Mouse (Mus musculus) midbrain, embryonic 11.5 days (tissue): ENCODE measurements around the gene Tcf7. TPM values are rescaled to one million over a fixed set of nuclear protein-coding genes. Genes with fewer than 3 reads are reported as not detected.

Source experiments
- ATAC-seq: fragments of 200-750 bp; cut with Nextera tagmentation; 2 replicates; pipeline ENCODE4 v1.8.0; 2017; ENCODE audit warnings: moderate TSS enrichment, moderate library complexity; ENCODE audit not compliant: low FRiP score
- DNase-seq: peaks from one replicate; pipeline ENCODE4 v3.0.0; 2015; ENCODE audit warnings: low spot score; ENCODE audit errors: missing footprints
- H3K27ac ChIP-seq: fragments of 300-500 bp; sonication (generic); 2 replicates; pipeline ENCODE4 v1.5.1; 2014; ENCODE audit warnings: low read depth, low read length
- H3K27me3 ChIP-seq: fragments of 300-500 bp; sonication (generic); 2 replicates; pipeline ENCODE4 v1.6.1; 2014; ENCODE audit warnings: mild to moderate bottlenecking, low read length, moderate library complexity, mixed read lengths; ENCODE audit not compliant: control insufficient read depth, insufficient read depth
- H3K36me3 ChIP-seq: fragments of 300-500 bp; sonication (generic); 2 replicates; pipeline ENCODE4 v1.6.1; 2014; ENCODE audit warnings: mild to moderate bottlenecking, low read length, moderate library complexity, mixed read lengths; ENCODE audit not compliant: control insufficient read depth, insufficient read depth
- H3K4me1 ChIP-seq: fragments of 300-500 bp; sonication (generic); 2 replicates; pipeline ENCODE4 v1.6.1; 2014; ENCODE audit warnings: low read length; ENCODE audit not compliant: control insufficient read depth, insufficient read depth
- H3K4me2 ChIP-seq: fragments of 300-500 bp; sonication (generic); 2 replicates; pipeline ENCODE4 v1.6.1; 2014; ENCODE audit warnings: mild to moderate bottlenecking, moderate library complexity
- H3K4me3 ChIP-seq: fragments of 300-500 bp; sonication (generic); 2 replicates; pipeline ENCODE4 v1.5.1; 2014; ENCODE audit warnings: low read depth, low read length
- H3K9ac ChIP-seq: fragments of 300-500 bp; sonication (generic); 2 replicates; pipeline ENCODE4 v1.6.1; 2014; ENCODE audit warnings: low read length
- H3K9me3 ChIP-seq: fragments of 300-500 bp; sonication (generic); 2 replicates; pipeline ENCODE4 v1.6.1; 2016; ENCODE audit warnings: low read length; ENCODE audit not compliant: control insufficient read depth
- WGBS: fragments of 180-500 bp; shearing (Covaris S2); extraction: QIAGEN DNeasy Blood & Tissue Kit; methylation state at CpG from one replicate; pipeline ENCODE4 v1.1.7; 2014; 5-methylcytosine and 5-hydroxymethylcytosine counted together
- polyA plus RNA-seq: library from polyadenylated mRNA; unstranded; fragments of >200 nt; fragmentation: Nextera tagmentation; extraction: Ambion mirVana; gene quantifications from 2 replicates; pipeline ENCODE4 v1.2.1, GENCODE M21; 2014

The Tcf7 gene
- polyA plus RNA-seq, 1 experiment from 2014 or later = 10.7 TPM

GRCm38 (mm10) chr11:52273183-52273941, 9.5 kb downstream of the Tcf7 start:
- no peak overlapping the region for H3K4me3 ChIP-seq
- WGBS = 75% methylated on average over 11 of the region's 11 CpGs
- no peaks in the 10 kb centered on the region for H3K9me3 ChIP-seq
- H3K27me3 ChIP-seq = no peaks in the 10 kb centered on the region
- no peak overlapping the region for H3K4me2 ChIP-seq
- ATAC-seq (no peak), DNase-seq (no peak)
- no peak overlapping the region for H3K9ac ChIP-seq
- no peak overlapping the region for H3K27ac ChIP-seq
- H3K36me3 ChIP-seq = no peaks in the 10 kb centered on the region
- no peaks in the 10 kb centered on the region for H3K4me1 ChIP-seq

GRCm38 (mm10) chr11:52272619-52273018, 10.2 kb downstream of the Tcf7 start:
- WGBS = 73% methylated on average over 6 of the region's 6 CpGs
- ATAC-seq (no peak), DNase-seq (no peak)
- H3K36me3 ChIP-seq = no peaks in the 10 kb centered on the region
- H3K9me3 ChIP-seq = no peaks in the 10 kb centered on the region
- H3K9ac ChIP-seq = no peak overlapping the region
- H3K27me3 ChIP-seq = no peaks in the 10 kb centered on the region
- no peak overlapping the region for H3K27ac ChIP-seq
- no peak overlapping the region for H3K4me3 ChIP-seq
- H3K4me2 ChIP-seq = no peak overlapping the region
- no peaks in the 10 kb centered on the region for H3K4me1 ChIP-seq

GRCm38 (mm10) chr11:52271765-52272495, 10.9 kb downstream of the Tcf7 start:
- 81% methylated on average over 8 of the region's 8 CpGs for WGBS
- Histone ChIP-seq H3K4me3 (no peak overlapping the region), H3K4me1 (no peaks in the 10 kb centered on the region), H3K36me3 (no peaks in the 10 kb centered on the region), H3K27me3 (no peaks in the 10 kb centered on the region), H3K9ac (no peak overlapping the region), H3K9me3 (no peaks in the 10 kb centered on the region), H3K4me2 (no peak overlapping the region), H3K27ac (no peak overlapping the region)
- ATAC-seq = no peak
- no peak for DNase-seq

- Histone ChIP-seq H3K9me3 (no peaks in the 10 kb centered on the region), H3K9ac (no peak overlapping the region), H3K27ac (no peak overlapping the region), H3K27me3 (no peaks in the 10 kb centered on the region), H3K4me1 (no peaks in the 10 kb centered on the region), H3K4me3 (no peak overlapping the region), H3K36me3 (no peaks in the 10 kb centered on the region), H3K4me2 (no peak overlapping the region)
- no peak for ATAC-seq
- WGBS = 89% methylated on average over 6 of the region's 6 CpGs
- DNase-seq = no peak
Observed at GRCm38 (mm10) chr11:52269841-52270240, 13.0 kb downstream of the Tcf7 start.

- WGBS = 62% methylated on average over 7 of the region's 7 CpGs
- H3K27ac ChIP-seq = no peak overlapping the region
- H3K4me2 ChIP-seq = no peak overlapping the region
- no peaks in the 10 kb centered on the region for H3K4me1 ChIP-seq
- ATAC-seq = no peak
- DNase-seq = no peak
- no peaks in the 10 kb centered on the region for H3K36me3 ChIP-seq
- no peak overlapping the region for H3K4me3 ChIP-seq
- H3K9me3 ChIP-seq = no peaks in the 10 kb centered on the region
- H3K27me3 ChIP-seq = no peaks in the 10 kb centered on the region
- H3K9ac ChIP-seq = no peak overlapping the region
Observed at GRCm38 (mm10) chr11:52268104-52268835, 14.5 kb downstream of the Tcf7 start.

- no peaks in the 10 kb centered on the region for H3K4me1 ChIP-seq
- H3K9me3 ChIP-seq = no peaks in the 10 kb centered on the region
- no peak overlapping the region for H3K9ac ChIP-seq
- H3K4me3 ChIP-seq = no peak overlapping the region
- no peak overlapping the region for H3K27ac ChIP-seq
- no peak for ATAC-seq
- DNase-seq = no peak
- no peaks in the 10 kb centered on the region for H3K27me3 ChIP-seq
- no peak overlapping the region for H3K4me2 ChIP-seq
- H3K36me3 ChIP-seq = no peaks in the 10 kb centered on the region
- 94% methylated on average over 5 of the region's 5 CpGs for WGBS
Observed at GRCm38 (mm10) chr11:52267271-52267670, 15.5 kb downstream of the Tcf7 start.

- H3K9me3 ChIP-seq = no peaks in the 10 kb centered on the region
- no peak overlapping the region for H3K27ac ChIP-seq
- H3K4me2 ChIP-seq = no peak overlapping the region
- H3K27me3 ChIP-seq = no peaks in the 10 kb centered on the region
- 80% methylated on average over 12 of the region's 12 CpGs for WGBS
- no peak overlapping the region for H3K9ac ChIP-seq
- DNase-seq (no peak), ATAC-seq (no peak)
- no peak overlapping the region for H3K4me3 ChIP-seq
- H3K4me1 ChIP-seq = no peaks in the 10 kb centered on the region
- H3K36me3 ChIP-seq = no peaks in the 10 kb centered on the region
Observed at GRCm38 (mm10) chr11:52265616-52266307, 17.1 kb downstream of the Tcf7 start.

GRCm38 (mm10) chr11:52264871-52265270, 17.9 kb downstream of the Tcf7 start:
- no peaks in the 10 kb centered on the region for H3K9me3 ChIP-seq
- H3K4me2 ChIP-seq = no peak overlapping the region
- H3K27me3 ChIP-seq = no peaks in the 10 kb centered on the region
- no peak overlapping the region for H3K4me3 ChIP-seq
- DNase-seq (no peak), ATAC-seq (no peak)
- 83% methylated on average over 7 of the region's 7 CpGs for WGBS
- no peaks in the 10 kb centered on the region for H3K36me3 ChIP-seq
- H3K9ac ChIP-seq = no peak overlapping the region
- no peak overlapping the region for H3K27ac ChIP-seq
- H3K4me1 ChIP-seq = no peaks in the 10 kb centered on the region
